Mouse (Mus musculus) myocyte (in vitro differentiated cells): Measurements from ENCODE around the gene Slc6a11.

Experiments
- CEBPB ChIP-seq: IDR thresholded peaks from 2 replicates; pipeline ENCODE4 v1.6.1; 2011; ENCODE audit warnings: mild to moderate bottlenecking, moderate library complexity; ENCODE audit not compliant: poor library complexity, insufficient read depth, severe bottlenecking
- E2F4 ChIP-seq: IDR thresholded peaks from one replicate; pipeline ENCODE4 v1.6.1; 2011; ENCODE audit warnings: mild to moderate bottlenecking, control low read depth, moderate library complexity; ENCODE audit not compliant: insufficient read depth
- MYOD1 ChIP-seq, 3 experiments: IDR thresholded peaks; one replicate each; pipeline ENCODE4 v1.6.1; 2011; ENCODE audit warnings: control low read depth in 2 of 3, low read depth in 2 of 3, mild to moderate bottlenecking in 2 of 3, moderate library complexity in 1 of 3; ENCODE audit not compliant: insufficient read length in 2 of 3, control insufficient read depth in 1 of 3
- MYOG ChIP-seq, 3 experiments: IDR thresholded peaks; one replicate each; pipeline ENCODE4 v1.6.1; 2011; ENCODE audit warnings: control low read depth in 2 of 3, low read depth in 2 of 3, mild to moderate bottlenecking in 2 of 3; ENCODE audit not compliant: insufficient read length in 2 of 3, control insufficient read depth in 1 of 3, insufficient read depth in 1 of 3
- POLR2A ChIP-seq: IDR thresholded peaks from one replicate; pipeline ENCODE4 v1.6.1; 2011; ENCODE audit warnings: low read depth, mild to moderate bottlenecking, control low read depth, moderate library complexity; ENCODE audit not compliant: insufficient read length
- POLR2AphosphoS2 ChIP-seq: IDR thresholded peaks from one replicate; pipeline ENCODE4 v1.6.1; 2011; ENCODE audit warnings: low read depth, control low read depth; ENCODE audit not compliant: insufficient read length
- SRF ChIP-seq: IDR thresholded peaks from one replicate; pipeline ENCODE4 v1.6.1; 2011; ENCODE audit warnings: low read depth; ENCODE audit not compliant: control insufficient read depth, insufficient read length
- TCF12 ChIP-seq: IDR thresholded peaks from one replicate; pipeline ENCODE4 v1.6.1; 2011; ENCODE audit warnings: mild to moderate bottlenecking, control low read depth; ENCODE audit not compliant: poor library complexity, insufficient read depth, severe bottlenecking
- USF1 ChIP-seq: IDR thresholded peaks from one replicate; pipeline ENCODE4 v1.6.1; 2011; ENCODE audit warnings: low read depth, mild to moderate bottlenecking, control low read depth, moderate library complexity

DNA sequence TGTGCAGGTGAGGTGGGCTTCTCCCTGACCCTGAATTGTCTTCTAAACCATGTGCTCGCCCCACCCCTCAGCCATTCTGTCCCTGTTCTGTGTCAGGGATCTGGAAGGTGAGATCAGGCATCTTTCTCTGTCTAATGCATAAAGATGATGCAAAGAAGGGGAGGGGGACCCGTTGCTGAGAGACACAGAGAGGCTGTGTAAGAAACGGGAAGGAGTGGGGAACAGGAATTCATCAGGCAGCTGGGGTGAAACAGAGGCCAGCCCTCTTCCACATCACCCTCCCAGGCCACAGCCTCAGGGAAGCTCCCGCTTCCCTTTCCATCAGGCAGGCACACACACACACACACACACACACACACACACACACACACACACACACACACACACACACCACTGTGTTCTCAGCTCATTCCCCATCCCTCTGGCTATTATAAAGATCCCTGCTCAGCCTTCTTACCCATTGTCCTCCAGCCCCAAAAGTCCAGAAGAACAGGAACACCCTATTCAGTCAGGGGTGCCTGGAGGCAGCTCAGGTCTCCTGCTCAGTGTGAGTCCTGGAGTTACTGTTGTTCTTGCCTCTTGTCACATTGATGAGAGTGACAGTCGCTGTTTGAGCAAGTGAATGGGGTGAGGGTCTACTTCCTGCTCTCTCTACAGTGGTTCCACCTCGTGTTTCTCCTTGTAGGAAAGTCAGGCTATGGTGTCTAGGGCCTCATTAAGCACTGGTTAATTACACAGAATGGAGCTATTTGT, 108.0 kb downstream of the Slc6a11 start:
- TF ChIP-seq POLR2A = no peak
- TF ChIP-seq TCF12 = no peak
- TF ChIP-seq USF1 = no peak
- TF ChIP-seq CEBPB = no peak
- no peak for TF ChIP-seq MYOD1 (IDR thresholded peaks at IDR 0.05; ENCODE audit: control insufficient read depth in 1 of 3, insufficient read length in 2 of 3, low read depth in 2 of 3)
- no peak for TF ChIP-seq SRF
- TF ChIP-seq MYOG (IDR thresholded peaks at IDR 0.05; ENCODE audit: control insufficient read depth in 1 of 3, insufficient read depth in 1 of 3, insufficient read length in 2 of 3, low read depth in 2 of 3) = no peak
- no peak for TF ChIP-seq POLR2AphosphoS2
- TF ChIP-seq E2F4 = no peak
